Mouse (Mus musculus) limb, embryonic 13.5 days (tissue): Measurements from ENCODE around the gene Sval1. TPM values are rescaled to one million over a fixed set of nuclear protein-coding genes. Genes with fewer than 3 reads are reported as not detected.

ENCODE experiments used
- ATAC-seq: fragments of 200-750 bp; cut with Nextera tagmentation; 2 replicates; pipeline ENCODE4 v1.8.0; 2017; ENCODE audit warnings: low read depth, moderate number of reproducible peaks, moderate TSS enrichment; ENCODE audit not compliant: low FRiP score
- H3K27ac ChIP-seq: fragments of 300-500 bp; sonication (generic); 2 replicates; pipeline ENCODE4 v1.5.1; 2015; ENCODE audit warnings: inconsistent platforms, mild to moderate bottlenecking, moderate library complexity
- H3K27me3 ChIP-seq: fragments of 300-500 bp; sonication (generic); 2 replicates; pipeline ENCODE4 v1.6.1; 2015; ENCODE audit warnings: mild to moderate bottlenecking, inconsistent platforms
- H3K36me3 ChIP-seq: fragments of 300-500 bp; sonication (generic); 2 replicates; pipeline ENCODE4 v1.6.1; 2015; ENCODE audit warnings: inconsistent platforms, mild to moderate bottlenecking, moderate library complexity
- H3K4me1 ChIP-seq: fragments of 300-500 bp; sonication (generic); 2 replicates; pipeline ENCODE4 v1.6.1; 2015; ENCODE audit warnings: inconsistent platforms
- H3K4me2 ChIP-seq: fragments of 300-500 bp; sonication (generic); replicated peaks from 2 replicates; pipeline ENCODE4 v1.6.1; 2015; ENCODE audit warnings: inconsistent platforms, mild to moderate bottlenecking, moderate library complexity
- H3K4me3 ChIP-seq: fragments of 300-500 bp; sonication (generic); 2 replicates; pipeline ENCODE4 v1.5.1; 2015; ENCODE audit warnings: moderate library complexity, mild to moderate bottlenecking, inconsistent platforms
- H3K9ac ChIP-seq: fragments of 300-500 bp; sonication (generic); 2 replicates; pipeline ENCODE4 v1.6.1; 2015; ENCODE audit warnings: mild to moderate bottlenecking, inconsistent platforms
- H3K9me3 ChIP-seq: fragments of 300-500 bp; sonication (generic); 2 replicates; pipeline ENCODE4 v1.6.1; 2016; ENCODE audit warnings: inconsistent platforms
- WGBS: fragments of 180-500 bp; shearing (Covaris S2); methylation state at CpG from one replicate; pipeline ENCODE4 v1.1.7; 2015; 5-methylcytosine and 5-hydroxymethylcytosine counted together
- polyA plus RNA-seq: library from polyadenylated mRNA; unstranded; fragments of >200 nt; fragmentation: Nextera tagmentation; extraction: Ambion mirVana; gene quantifications from 2 replicates; pipeline ENCODE4 v1.2.1, GENCODE M21; 2015

The Sval1 gene
- polyA plus RNA-seq = not detected in 2 replicates

DNA sequence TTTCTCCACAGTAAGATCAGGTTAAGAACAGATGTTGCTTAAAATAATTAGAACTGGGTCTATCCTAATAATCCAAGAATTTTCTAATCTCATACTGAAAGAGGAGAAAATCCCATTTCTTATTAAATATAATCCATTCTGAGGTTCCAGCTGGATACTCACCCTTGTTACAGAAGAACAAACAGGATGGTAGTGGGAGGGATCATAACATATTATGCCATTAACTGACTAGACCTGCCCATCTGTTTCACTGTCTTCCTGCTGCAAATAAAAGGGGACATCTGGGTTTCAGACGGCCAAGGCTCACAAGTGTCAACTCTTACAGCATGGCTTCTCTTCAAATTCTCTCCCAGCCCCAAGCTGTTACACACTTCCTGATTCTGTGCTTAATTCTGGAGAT is at the start of gene Sval1:
Sval1 (plus strand) TSS at position 301 of the 400 bp plus-strand sequence.
- Histone ChIP-seq H3K4me3 (no peak within 1 kb of the TSS), H3K27me3 (no peaks in the 10 kb centered on the region), H3K27ac (no peak within 1 kb of the TSS), H3K36me3 (no peaks in the 10 kb centered on the region), H3K9me3 (no peaks in the 10 kb centered on the region), H3K9ac (no peak within 1 kb of the TSS), H3K4me2 (no peak within 1 kb of the TSS), H3K4me1 (no peaks in the 10 kb centered on the region)
- no peak for ATAC-seq
- WGBS = 49% methylated on average over 1 of the region's 1 CpGs

- H3K4me3 ChIP-seq = no peak overlapping the region
- no peak overlapping the region for H3K27ac ChIP-seq
- WGBS = 81% methylated on average over 5 of the region's 5 CpGs
- H3K36me3 ChIP-seq = no peaks in the 10 kb centered on the region
- H3K4me1 ChIP-seq = no peaks in the 10 kb centered on the region
- no peak overlapping the region for H3K9ac ChIP-seq
- H3K4me2 ChIP-seq = no peak overlapping the region
- no peaks in the 10 kb centered on the region for H3K9me3 ChIP-seq
- H3K27me3 ChIP-seq = no peaks in the 10 kb centered on the region
- ATAC-seq = no peak
These were observed 39.8 kb upstream of the Sval1 start for GRCm38 (mm10) chr6:41911625-41912024.

DNA sequence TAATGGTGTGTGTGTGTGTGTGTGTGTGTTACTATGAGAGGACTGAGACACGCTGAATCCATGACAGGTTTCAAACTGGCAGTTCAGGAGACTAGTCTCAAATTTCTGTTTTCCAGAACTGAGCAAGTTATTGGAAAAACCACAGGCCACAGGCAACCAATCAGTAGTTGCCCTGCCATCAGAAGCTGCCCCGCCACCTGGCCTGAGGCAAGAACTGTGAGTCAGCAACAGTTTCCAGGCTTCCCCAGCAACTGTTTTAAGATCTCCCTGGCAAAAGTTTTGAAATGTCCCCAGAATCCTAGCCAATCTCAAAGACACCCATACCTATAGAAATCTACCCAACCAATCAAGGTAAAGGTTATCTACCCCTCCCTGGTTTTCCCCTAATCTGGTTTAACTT is 36.5 kb upstream of the Sval1 start:
- Histone ChIP-seq H3K4me1 (no peaks in the 10 kb centered on the region), H3K9me3 (no peaks in the 10 kb centered on the region), H3K27me3 (no peaks in the 10 kb centered on the region), H3K36me3 (no peaks in the 10 kb centered on the region), H3K4me2 (no peak overlapping the region), H3K9ac (no peak overlapping the region), H3K27ac (no peak overlapping the region), H3K4me3 (no peak overlapping the region)
- no peak for ATAC-seq
- WGBS = 74% methylated on average over 2 of the region's 2 CpGs

- Histone ChIP-seq H3K4me3 (no peak within 1 kb of the TSS), H3K4me2 (no peak within 1 kb of the TSS), H3K4me1 (no peaks in the 10 kb centered on the region), H3K9ac (no peak within 1 kb of the TSS), H3K27me3 (no peaks in the 10 kb centered on the region), H3K9me3 (no peaks in the 10 kb centered on the region), H3K27ac (no peak within 1 kb of the TSS), H3K36me3 (no peaks in the 10 kb centered on the region)
- 65% methylated on average over 1 of the region's 1 CpGs for WGBS
- ATAC-seq = no peak
These were observed 16.4 kb downstream of the Sval1 start, which contains the start of gene Sval3 for GRCm38 (mm10) chr6:41967840-41968239. Sval3 (plus strand) TSS chr6:41968140.

Other genes starting within 250 kb of the Sval1 start
- gene Kel, start 247.3 kb upstream of the Sval1 start, polyA plus RNA-seq = 2.1 and 3.5 TPM in 2 replicates
- not detected in 2 replicates for gene Olfr459, start 176.5 kb upstream of the Sval1 start, polyA plus RNA-seq
- gene Pip, start 104.1 kb upstream of the Sval1 start, polyA plus RNA-seq = not detected in 2 replicates
- gene Sval2, start 98.6 kb upstream of the Sval1 start, polyA plus RNA-seq = not detected in 2 replicates
- not detected in 2 replicates for gene Sval3, start 16.5 kb downstream of the Sval1 start, polyA plus RNA-seq
- gene Sva, start 86.8 kb downstream of the Sval1 start, polyA plus RNA-seq = not detected in 2 replicates
- gene Tas2r139, start 189.3 kb downstream of the Sval1 start, polyA plus RNA-seq = not detected in 2 replicates